Mouse (Mus musculus): ENCODE data around the gene Gosr2.

Gosr2 gene

GRCm38 (mm10) chr11:103697565-103698176 is at the start of gene Gosr2:
TSS of gene Gosr2 (minus strand) at chr11:103697898.
- peak; percentile 79 for DNase-seq (ENCODE audit: low read depth, low spot score)

- no peak for DNase-seq (ENCODE audit: low read depth, low spot score)
Measured at GRCm38 (mm10) chr11:103735046-103735781, 37.5 kb upstream of the Gosr2 start.

GRCm38 (mm10) chr11:103734411-103735045 is 36.8 kb upstream of the Gosr2 start:
- no peak for DNase-seq (ENCODE audit: low read depth, low spot score)

- DNase-seq (ENCODE audit: low read depth, low spot score) = no peak
Measured at GRCm38 (mm10) chr11:103733961-103734360, 36.3 kb upstream of the Gosr2 start.

- DNase-seq (ENCODE audit: low read depth, low spot score) = no peak
Measured at GRCm38 (mm10) chr11:103733069-103733468, 35.4 kb upstream of the Gosr2 start.

GRCm38 (mm10) chr11:103732306-103732705 is 34.6 kb upstream of the Gosr2 start:
- no peak for DNase-seq (ENCODE audit: low read depth, low spot score)

GRCm38 (mm10) chr11:103731594-103731993 is 33.9 kb upstream of the Gosr2 start:
- DNase-seq (ENCODE audit: low read depth, low spot score) = no peak

- no peak for DNase-seq (ENCODE audit: low read depth, low spot score)
Measured at GRCm38 (mm10) chr11:103729282-103729985, 31.7 kb upstream of the Gosr2 start.

- no peak for DNase-seq (ENCODE audit: low read depth, low spot score)
Measured at GRCm38 (mm10) chr11:103724331-103724771, 26.7 kb upstream of the Gosr2 start.

- DNase-seq (ENCODE audit: low read depth, low spot score) = no peak
Measured at GRCm38 (mm10) chr11:103722040-103722481, 24.4 kb upstream of the Gosr2 start.

GRCm38 (mm10) chr11:103721468-103722039 is 23.9 kb upstream of the Gosr2 start:
- DNase-seq (ENCODE audit: low read depth, low spot score) = peak; percentile 24

- no peak for DNase-seq (ENCODE audit: low read depth, low spot score)
Measured at GRCm38 (mm10) chr11:103719436-103719835, 21.7 kb upstream of the Gosr2 start.

GRCm38 (mm10) chr11:103716971-103717370 is 19.3 kb upstream of the Gosr2 start:
- DNase-seq (ENCODE audit: low read depth, low spot score) = no peak

GRCm38 (mm10) chr11:103714074-103714473 is 16.4 kb upstream of the Gosr2 start:
- no peak for DNase-seq (ENCODE audit: low read depth, low spot score)

GRCm38 (mm10) chr11:103711851-103712587 is 14.3 kb upstream of the Gosr2 start:
- no peak for DNase-seq (ENCODE audit: low read depth, low spot score)

GRCm38 (mm10) chr11:103709982-103710381 is 12.3 kb upstream of the Gosr2 start:
- DNase-seq (ENCODE audit: low read depth, low spot score) = no peak

GRCm38 (mm10) chr11:103707005-103707404 is 9.3 kb upstream of the Gosr2 start:
- DNase-seq (ENCODE audit: low read depth, low spot score) = no peak

GRCm38 (mm10) chr11:103698226-103698625 is 528 bp upstream of the Gosr2 start:
- no peak for DNase-seq (ENCODE audit: low read depth, low spot score)

GRCm38 (mm10) chr11:103696851-103697564 is 690 bp downstream of the Gosr2 start:
- DNase-seq (ENCODE audit: low read depth, low spot score) = no peak

- no peak for DNase-seq (ENCODE audit: low read depth, low spot score)
Measured at GRCm38 (mm10) chr11:103693241-103693640, 4.5 kb downstream of the Gosr2 start.
